Mouse (Mus musculus): ENCODE results near the gene C1qc.

Gene C1qc

DNA sequence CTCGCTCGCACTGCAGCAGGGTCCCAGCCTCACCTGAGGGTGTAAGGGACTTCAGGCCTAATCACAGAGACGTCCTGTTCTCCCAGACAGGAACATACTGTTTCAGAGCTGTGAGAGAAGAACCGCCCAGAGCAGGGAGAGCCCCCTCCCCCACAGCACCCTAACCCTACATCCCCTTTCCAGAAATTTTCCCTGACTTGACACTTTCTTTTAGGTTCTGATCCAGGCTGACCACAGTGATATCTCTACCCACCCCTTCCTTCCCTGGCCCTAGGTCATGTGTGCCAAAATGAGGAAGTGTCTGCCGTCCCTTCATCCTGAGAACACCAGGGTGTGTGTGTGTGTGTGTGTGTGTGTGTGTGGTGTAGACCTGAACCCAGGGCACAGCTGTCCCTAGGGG, at the start of gene C1qc:
Gene C1qc, minus strand, starts transcription at position 255 of the 400 bp plus-strand sequence.
- no peaks in the 10 kb centered on the region for H3K36me3 ChIP-seq (ENCODE audit: control insufficient read depth, insufficient read depth, low read length, poor library complexity, severe bottlenecking)
- DNase-seq (ENCODE audit: low read depth, low spot score) = no peak

DNA sequence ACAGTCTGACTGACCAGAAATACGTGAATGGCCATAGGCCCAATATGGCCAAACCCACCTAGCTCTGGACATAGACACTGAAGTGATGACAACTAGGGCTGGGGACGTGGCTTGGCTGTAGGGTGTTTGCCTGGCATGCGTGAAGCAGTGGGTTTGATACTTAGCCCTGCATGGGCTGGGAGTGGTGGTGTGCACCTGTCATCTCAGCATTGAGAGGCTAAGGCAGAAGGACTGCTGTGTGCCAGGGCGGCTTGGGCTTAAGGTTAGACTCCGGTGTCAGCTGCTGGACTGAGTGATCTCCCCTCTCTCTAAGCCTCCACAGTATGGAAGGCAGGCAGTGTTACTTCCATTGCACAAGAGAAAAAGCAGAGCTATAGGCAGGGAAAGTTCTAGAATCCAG, 45.1 kb upstream of the C1qc start:
- Histone ChIP-seq H3K27me3 (ENCODE audit: control insufficient read depth, insufficient read depth, low read length, poor library complexity, severe bottlenecking) (no peaks in the 10 kb centered on the region), H3K36me3 (ENCODE audit: control insufficient read depth, insufficient read depth, low read length, poor library complexity, severe bottlenecking) (no peaks in the 10 kb centered on the region)
- DNase-seq (ENCODE audit: low read depth, low spot score) = no peak

More for the DNA sequence above, at the start of gene C1qc:
- H3K27me3 ChIP-seq (ENCODE audit: control insufficient read depth, insufficient read depth, low read length, poor library complexity, severe bottlenecking) = no peaks in the 10 kb centered on the region

DNA sequence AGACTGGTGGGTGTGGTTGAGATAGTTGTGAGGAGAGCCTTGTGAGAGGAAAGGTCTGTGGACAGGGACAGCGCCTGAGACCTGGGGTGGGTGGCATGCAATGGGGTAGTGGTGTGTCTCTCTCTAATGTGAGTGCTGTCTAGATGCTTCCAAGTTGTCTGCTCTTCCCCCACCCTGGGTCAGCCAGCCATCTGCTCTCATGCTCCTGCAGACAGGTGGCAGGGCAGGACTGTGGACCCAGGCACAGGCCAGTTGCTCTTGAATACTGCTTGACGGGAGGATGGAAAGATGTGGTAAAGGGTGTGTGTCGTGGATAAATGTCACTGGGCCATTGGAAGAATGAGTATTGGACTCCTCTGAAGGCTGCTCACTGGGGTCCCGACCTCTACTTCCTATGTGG, 44.5 kb upstream of the C1qc start:
- DNase-seq (ENCODE audit: low read depth, low spot score) = no peak
- no peaks in the 10 kb centered on the region for H3K27me3 ChIP-seq (ENCODE audit: control insufficient read depth, insufficient read depth, low read length, poor library complexity, severe bottlenecking)
- no peaks in the 10 kb centered on the region for H3K36me3 ChIP-seq (ENCODE audit: control insufficient read depth, insufficient read depth, low read length, poor library complexity, severe bottlenecking)

DNA sequence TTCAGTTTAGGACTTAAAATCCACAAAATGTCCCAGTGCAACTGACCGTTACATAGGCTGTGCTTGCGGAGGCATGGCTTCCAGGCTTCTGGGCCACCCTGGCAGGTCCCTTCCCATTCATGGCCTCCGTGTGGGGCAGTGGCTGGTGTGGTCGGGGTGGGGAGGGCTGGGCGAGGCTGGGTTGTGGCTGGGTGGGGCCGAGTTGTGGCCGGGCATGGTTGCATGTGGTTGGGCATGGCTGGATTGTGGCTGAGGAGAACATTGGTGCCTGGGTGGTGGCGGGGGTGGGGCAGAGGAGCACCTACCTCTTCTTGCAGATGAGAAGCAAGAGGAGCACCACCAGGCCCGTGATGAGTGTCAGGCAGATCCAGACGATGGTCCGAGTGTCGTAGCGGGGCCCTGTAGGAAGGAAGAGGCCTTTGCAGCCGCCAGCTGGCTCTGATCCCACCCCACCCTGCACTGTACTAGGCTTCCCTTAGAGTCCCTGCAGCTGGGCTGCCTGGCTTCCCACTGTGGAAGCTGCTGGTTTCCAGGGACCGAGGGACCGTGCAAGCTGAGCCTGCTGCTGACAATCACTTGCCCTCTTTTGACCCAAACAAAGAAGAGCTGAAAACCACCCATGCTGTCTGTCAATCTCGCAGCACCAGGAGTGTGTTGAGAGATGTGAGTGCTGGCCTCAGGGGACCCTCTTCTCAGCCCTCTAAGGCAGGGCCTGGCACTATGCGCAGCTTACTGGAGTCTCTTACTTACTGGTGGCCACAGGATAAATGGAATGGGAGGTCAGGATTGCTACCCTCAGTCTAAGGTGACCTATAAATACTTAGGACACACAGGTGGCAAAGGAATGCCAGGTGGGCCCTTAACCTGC, 42.1 kb upstream of the C1qc start:
- Histone ChIP-seq H3K36me3 (ENCODE audit: control insufficient read depth, insufficient read depth, low read length, poor library complexity, severe bottlenecking) (no peaks in the 10 kb centered on the region), H3K27me3 (ENCODE audit: control insufficient read depth, insufficient read depth, low read length, poor library complexity, severe bottlenecking) (no peaks in the 10 kb centered on the region)
- DNase-seq (ENCODE audit: low read depth, low spot score) = no peak

DNA sequence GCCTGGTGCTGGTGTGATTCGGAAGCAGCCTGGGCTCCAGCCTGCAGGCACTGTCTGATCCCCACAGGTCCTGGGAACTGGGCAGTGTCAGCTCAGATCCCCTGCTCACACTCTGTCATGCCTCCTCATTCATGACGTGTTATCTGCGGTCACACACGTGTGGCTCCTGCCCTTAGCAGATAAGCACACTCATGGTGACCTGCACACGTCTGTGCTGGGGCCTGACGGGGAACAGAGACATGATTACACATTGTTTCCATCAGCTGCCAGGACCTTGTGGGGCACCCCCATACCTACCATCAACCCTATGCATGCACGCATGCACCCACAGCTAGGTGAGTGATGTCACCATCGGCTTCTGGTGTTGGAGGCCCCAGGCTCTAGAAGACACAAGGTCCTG, 37.6 kb upstream of the C1qc start:
- DNase-seq (ENCODE audit: low read depth, low spot score) = no peak
- Histone ChIP-seq H3K27me3 (ENCODE audit: control insufficient read depth, insufficient read depth, low read length, poor library complexity, severe bottlenecking) (no peaks in the 10 kb centered on the region), H3K36me3 (ENCODE audit: control insufficient read depth, insufficient read depth, low read length, poor library complexity, severe bottlenecking) (no peaks in the 10 kb centered on the region)

DNA sequence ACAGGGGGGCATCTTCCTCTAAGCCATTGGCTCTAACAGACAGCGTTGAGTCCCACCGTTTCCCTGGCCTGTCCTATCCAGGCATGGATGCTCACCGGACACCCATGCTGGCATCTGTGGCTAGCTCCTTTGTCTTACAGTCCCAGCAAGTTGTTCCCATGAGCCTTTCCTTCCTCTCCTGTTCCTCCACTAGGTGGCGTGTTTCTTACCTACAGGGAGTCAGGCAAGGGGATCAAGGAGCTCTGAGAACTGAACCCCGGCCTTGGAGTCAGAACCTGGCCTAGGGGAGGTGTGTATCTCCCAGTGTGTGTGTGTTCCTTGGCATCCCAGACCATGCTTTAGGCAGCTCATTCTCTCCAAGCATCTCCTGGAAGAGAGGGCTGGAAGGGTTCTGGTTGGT, 36.1 kb upstream of the C1qc start:
- DNase-seq (ENCODE audit: low read depth, low spot score) = peak; percentile 33
- Histone ChIP-seq H3K27me3 (ENCODE audit: control insufficient read depth, insufficient read depth, low read length, poor library complexity, severe bottlenecking) (no peaks in the 10 kb centered on the region), H3K36me3 (ENCODE audit: control insufficient read depth, insufficient read depth, low read length, poor library complexity, severe bottlenecking) (no peaks in the 10 kb centered on the region)

DNA sequence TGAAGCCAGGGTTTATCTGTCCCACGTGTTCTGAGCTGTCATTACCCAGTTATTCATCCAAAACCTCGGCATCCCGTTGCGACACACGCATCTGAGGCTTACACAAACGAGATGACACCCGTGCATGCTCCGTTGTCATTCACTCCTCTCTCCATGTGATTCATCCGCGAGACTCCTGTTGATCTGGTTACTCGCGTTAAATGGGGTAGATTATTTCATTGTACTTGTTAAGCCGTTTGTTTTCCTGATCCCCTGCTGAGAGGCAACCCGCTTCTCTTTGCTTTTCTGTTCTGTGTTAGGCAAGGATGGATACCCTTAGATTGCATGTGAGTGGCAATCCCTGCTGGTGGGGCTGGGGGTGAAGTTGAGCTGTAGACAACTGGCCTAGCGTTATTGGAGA, 32.9 kb upstream of the C1qc start:
- DNase-seq (ENCODE audit: low read depth, low spot score) = no peak
- no peaks in the 10 kb centered on the region for H3K36me3 ChIP-seq (ENCODE audit: control insufficient read depth, insufficient read depth, low read length, poor library complexity, severe bottlenecking)
- H3K27me3 ChIP-seq (ENCODE audit: control insufficient read depth, insufficient read depth, low read length, poor library complexity, severe bottlenecking) = no peaks in the 10 kb centered on the region

DNA sequence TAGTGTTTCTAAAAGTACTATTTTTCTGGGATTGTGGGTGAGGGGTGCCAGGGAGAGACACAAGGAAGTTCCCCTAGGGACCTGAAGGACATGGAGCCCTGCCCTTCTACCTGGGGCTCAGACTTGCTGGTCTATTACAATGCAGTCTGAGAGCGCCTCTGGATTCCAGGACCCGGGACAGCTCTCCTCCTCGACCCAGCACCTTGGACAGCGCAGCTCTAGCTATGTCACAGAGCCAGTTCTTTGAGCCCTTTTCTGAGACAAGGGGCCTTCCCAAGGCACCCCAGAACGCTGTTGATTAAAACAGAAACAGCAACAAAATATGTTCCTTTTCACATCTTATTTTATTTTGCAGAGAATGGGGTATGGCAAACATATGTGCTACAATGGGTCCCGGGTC, 31.7 kb upstream of the C1qc start:
- Histone ChIP-seq H3K27me3 (ENCODE audit: control insufficient read depth, insufficient read depth, low read length, poor library complexity, severe bottlenecking) (no peaks in the 10 kb centered on the region), H3K36me3 (ENCODE audit: control insufficient read depth, insufficient read depth, low read length, poor library complexity, severe bottlenecking) (no peaks in the 10 kb centered on the region)
- peak; percentile 31 for DNase-seq (ENCODE audit: low read depth, low spot score)

DNA sequence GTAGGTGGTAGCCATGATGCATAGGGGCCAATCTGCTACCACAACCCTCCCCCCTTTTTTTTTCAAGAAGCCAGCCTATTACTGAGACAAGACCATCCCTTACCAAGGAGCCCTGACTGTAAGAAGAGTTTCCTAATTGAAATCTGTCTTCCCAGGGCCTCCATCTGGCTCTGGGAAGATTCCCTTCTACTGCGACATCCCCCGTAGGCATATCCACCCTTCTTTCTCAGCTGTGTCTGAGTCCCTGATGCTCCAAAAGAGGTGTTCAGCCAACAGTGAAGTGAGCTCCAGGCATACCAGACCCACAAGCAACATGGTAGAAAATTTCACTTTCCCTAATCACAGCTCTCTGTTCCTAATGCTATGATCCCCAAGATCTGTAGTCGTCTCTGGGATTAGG, 26.7 kb upstream of the C1qc start:
- Histone ChIP-seq H3K27me3 (ENCODE audit: control insufficient read depth, insufficient read depth, low read length, poor library complexity, severe bottlenecking) (no peaks in the 10 kb centered on the region), H3K36me3 (ENCODE audit: control insufficient read depth, insufficient read depth, low read length, poor library complexity, severe bottlenecking) (no peaks in the 10 kb centered on the region)
- DNase-seq (ENCODE audit: low read depth, low spot score) = no peak

DNA sequence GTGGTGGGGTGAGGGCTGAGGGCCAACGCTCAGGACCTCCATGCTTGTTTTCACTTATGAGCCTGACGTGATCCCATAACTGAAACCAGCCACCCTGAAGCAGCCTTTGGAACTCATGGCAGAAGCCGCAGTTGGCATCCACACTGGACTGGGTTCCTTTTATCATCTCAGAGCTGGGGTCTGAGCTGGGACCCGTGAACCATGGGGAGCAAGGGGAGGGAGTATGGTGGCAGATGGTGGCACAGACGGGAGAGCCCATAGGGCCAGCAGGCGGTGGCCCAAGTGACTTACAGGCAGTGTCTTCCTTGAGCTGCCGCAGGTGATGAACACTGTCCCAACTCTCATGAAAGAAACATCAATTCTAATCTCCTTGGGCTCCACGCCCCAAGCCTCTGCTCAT, 26.0 kb upstream of the C1qc start:
- H3K36me3 ChIP-seq (ENCODE audit: control insufficient read depth, insufficient read depth, low read length, poor library complexity, severe bottlenecking) = no peaks in the 10 kb centered on the region
- H3K27me3 ChIP-seq (ENCODE audit: control insufficient read depth, insufficient read depth, low read length, poor library complexity, severe bottlenecking) = no peaks in the 10 kb centered on the region

DNA sequence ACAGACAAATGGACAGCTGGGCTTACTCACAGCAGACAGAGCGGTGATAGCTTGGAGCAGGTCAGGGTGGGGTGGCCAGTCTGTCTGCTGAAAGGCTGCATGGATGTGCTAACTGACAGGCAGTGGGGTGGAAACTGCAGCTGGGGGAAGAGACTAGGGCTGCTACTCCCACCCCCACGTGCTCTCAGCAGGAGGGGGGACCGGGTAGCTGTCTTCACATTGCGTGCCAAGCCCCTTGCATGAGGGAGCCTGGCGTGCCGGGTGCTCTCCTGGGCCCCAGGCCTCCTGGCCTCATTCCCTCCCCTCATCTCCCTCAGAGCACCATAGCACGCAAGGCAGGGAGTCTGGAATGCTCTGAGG, 24.3 kb upstream of the C1qc start:
- Histone ChIP-seq H3K36me3 (ENCODE audit: control insufficient read depth, insufficient read depth, low read length, poor library complexity, severe bottlenecking) (no peaks in the 10 kb centered on the region), H3K27me3 (ENCODE audit: control insufficient read depth, insufficient read depth, low read length, poor library complexity, severe bottlenecking) (no peaks in the 10 kb centered on the region)
- DNase-seq (ENCODE audit: low read depth, low spot score) = no peak

More for the DNA sequence above, 26.0 kb upstream of the C1qc start:
- DNase-seq (ENCODE audit: low read depth, low spot score) = no peak

DNA sequence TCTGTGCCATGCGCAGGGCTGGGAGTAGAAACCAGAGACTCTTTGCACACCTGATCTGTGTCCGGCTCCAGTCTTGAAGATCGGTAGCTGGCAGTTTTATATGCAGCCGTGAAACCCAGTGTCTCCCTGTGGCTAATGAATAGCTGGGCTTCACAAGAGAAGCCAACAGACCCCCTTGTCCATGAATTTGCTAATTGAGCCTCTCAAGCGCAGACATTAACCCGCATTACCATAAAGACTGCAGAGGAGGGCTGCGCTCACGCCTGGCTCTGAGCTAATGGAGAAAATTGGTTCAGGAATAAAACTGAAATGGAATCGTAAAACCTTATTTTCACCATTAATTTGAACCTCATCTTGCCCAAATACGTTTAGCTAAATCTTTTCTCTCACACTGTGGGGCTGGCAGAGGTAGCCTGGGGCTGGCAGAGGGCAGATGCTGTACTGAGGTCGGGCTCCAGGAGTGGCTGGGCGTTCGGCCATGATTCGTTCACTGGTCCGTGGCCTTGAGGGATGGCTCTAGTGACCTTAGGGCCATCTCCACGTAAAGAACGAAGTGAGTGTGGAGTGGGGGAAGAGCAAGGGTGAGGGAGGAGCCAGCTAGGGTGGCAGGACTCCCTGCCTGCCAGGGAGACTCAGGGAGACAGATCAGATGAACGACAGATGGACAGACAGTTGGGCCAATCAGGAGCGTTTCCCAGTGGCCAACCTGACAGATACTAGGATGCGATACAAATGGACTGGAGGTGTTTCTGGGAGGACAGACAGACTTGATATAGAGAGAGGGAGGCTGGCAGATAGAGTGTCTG, 23.7 kb upstream of the C1qc start:
- no peak for DNase-seq (ENCODE audit: low read depth, low spot score)
- Histone ChIP-seq H3K36me3 (ENCODE audit: control insufficient read depth, insufficient read depth, low read length, poor library complexity, severe bottlenecking) (no peaks in the 10 kb centered on the region), H3K27me3 (ENCODE audit: control insufficient read depth, insufficient read depth, low read length, poor library complexity, severe bottlenecking) (no peaks in the 10 kb centered on the region)

DNA sequence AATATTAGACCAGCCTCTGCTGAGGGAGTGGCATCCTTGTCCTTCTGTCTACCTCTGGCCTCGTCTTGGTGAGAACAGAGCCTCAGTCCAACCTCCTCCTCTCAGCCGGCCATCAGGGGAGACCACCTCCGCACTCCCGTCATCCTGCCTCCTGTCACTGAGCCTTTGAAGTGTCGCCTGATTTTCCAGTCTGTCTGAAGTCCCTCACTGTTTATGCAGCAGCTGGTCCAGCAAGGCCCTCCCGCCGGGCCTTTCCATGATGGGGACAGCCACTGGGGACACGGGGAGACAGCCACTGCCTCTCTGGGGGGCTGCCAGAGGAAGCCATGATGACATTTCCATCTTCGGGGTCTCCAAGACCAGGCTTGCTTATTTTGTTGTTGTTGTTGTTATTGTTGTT, 20.0 kb upstream of the C1qc start:
- H3K36me3 ChIP-seq (ENCODE audit: control insufficient read depth, insufficient read depth, low read length, poor library complexity, severe bottlenecking) = no peaks in the 10 kb centered on the region
- no peaks in the 10 kb centered on the region for H3K27me3 ChIP-seq (ENCODE audit: control insufficient read depth, insufficient read depth, low read length, poor library complexity, severe bottlenecking)
- no peak for DNase-seq (ENCODE audit: low read depth, low spot score)

DNA sequence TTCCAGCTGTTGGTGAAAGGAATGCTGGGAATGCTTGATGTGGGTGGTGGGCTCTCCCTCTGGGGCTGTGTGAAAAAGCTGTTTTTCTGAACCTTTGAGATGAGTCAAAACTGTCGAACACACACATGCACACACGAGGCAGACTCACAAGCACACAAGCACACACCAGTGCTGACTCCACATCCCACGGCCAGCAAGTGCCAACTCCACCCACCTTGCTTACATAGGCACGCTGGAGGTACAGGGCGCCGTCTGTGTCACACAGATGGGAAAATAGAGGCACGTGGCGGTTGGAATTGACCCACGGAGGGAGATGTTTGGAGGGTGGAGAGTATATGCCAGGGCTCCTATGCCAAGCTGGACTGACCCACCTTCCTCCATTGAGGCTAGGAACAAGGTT, 18.9 kb upstream of the C1qc start:
- DNase-seq (ENCODE audit: low read depth, low spot score) = no peak
- H3K27me3 ChIP-seq (ENCODE audit: control insufficient read depth, insufficient read depth, low read length, poor library complexity, severe bottlenecking) = no peaks in the 10 kb centered on the region
- no peaks in the 10 kb centered on the region for H3K36me3 ChIP-seq (ENCODE audit: control insufficient read depth, insufficient read depth, low read length, poor library complexity, severe bottlenecking)

DNA sequence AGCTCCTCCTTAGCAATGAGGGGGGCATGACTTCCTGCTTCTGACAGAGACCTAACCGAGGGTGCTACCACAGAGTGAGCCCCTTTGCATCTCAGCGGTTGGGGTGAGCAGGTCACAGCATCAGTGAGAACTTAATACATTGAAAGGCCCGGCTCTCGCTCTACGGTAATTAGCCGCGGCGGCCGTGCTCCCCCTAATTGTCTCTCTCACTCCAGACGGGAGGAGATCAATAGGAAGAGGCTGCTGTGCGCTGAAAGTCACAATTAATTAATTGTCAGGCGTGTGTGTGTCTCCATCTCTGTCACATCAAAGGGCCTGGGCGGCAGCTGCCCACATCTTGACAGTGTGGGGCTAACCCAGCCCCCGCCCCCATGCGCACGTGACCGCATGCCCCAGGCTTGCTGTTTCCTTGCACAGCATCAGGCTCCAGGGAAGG, 18.4 kb upstream of the C1qc start:
- Histone ChIP-seq H3K36me3 (ENCODE audit: control insufficient read depth, insufficient read depth, low read length, poor library complexity, severe bottlenecking) (no peaks in the 10 kb centered on the region), H3K27me3 (ENCODE audit: control insufficient read depth, insufficient read depth, low read length, poor library complexity, severe bottlenecking) (no peaks in the 10 kb centered on the region)
- no peak for DNase-seq (ENCODE audit: low read depth, low spot score)

Data from splenic B cell, adult 2 months (primary cell).